Mouse (Mus musculus): ENCODE measurements around the gene Mfap2. TPM values are rescaled to one million over a fixed set of nuclear protein-coding genes. Genes with fewer than 3 reads are reported as not detected.

Mfap2 gene
- total and polyA plus RNA-seq, 3 experiments, result not detected

DNA sequence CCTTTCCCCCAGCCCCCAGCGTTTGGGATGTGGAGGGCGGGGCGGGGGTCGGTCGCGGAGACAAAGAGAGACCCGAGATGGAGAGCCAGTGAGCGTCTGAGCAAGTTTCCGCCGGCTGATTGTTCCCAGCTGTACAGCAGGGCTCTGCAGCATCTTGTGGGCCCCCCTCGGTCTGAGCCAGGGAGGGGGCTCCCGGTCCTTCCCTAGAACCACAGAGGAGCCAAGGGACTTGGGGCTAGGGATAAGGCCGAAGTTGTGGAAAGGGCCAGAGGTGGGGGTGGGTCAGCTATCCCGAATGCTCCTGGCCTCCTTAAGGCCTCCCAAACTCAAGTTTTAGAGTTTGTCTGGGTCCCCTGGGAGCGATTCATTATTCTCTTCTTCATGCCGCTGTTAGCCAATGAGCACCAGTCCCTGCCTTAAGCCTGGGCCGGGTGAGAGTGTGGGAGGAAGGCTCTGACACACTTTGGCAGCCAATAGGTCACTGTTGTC, 767 bp downstream of the Mfap2 start:
- H3K27me3 ChIP-seq (ENCODE audit: insufficient read depth, low read length), result peaks cover 39% of the 10 kb centered on the region; the same call in 1 of the 2 replicates
- DNase-seq (ENCODE audit: low spot score) (no peak), ATAC-seq (ENCODE audit: extremely low read depth, insufficient number of reproducible peaks, low FRiP score, poor library complexity, severe bottlenecking) (no peak)
- 0 out of 2 replicates have a peak, but pooled peaks cover 3% of the 10 kb centered on the region for H3K4me1 ChIP-seq (ENCODE audit: insufficient read depth, low read depth, low read length)
- H3K36me3 ChIP-seq (replicated peaks), result peaks cover 22% of the 10 kb centered on the region
- no peak overlapping the region for H3K4me3 ChIP-seq (ENCODE audit: low read depth, low read length)
- no peaks in the 10 kb centered on the region for H3K9me3 ChIP-seq (replicated peaks)
- TF ChIP-seq TAL1 (conservative IDR thresholded peaks at IDR 0.05; ENCODE audit: low read depth, low read length), result no peak
- no peak for TF ChIP-seq GATA1 (IDR thresholded peaks at IDR 0.05; ENCODE audit: borderline replicate concordance, low read length)
- no peak for TF ChIP-seq CTCF (IDR thresholded peaks at IDR 0.05; ENCODE audit: low read depth, low read length)
- no peak for TF ChIP-seq POLR2AphosphoS5 (IDR thresholded peaks at IDR 0.05; ENCODE audit: insufficient replicate concordance, low read depth, low read length)
- TF ChIP-seq GATA2 (IDR thresholded peaks at IDR 0.05; ENCODE audit: borderline replicate concordance, low read depth, low read length), result no peak

DNA sequence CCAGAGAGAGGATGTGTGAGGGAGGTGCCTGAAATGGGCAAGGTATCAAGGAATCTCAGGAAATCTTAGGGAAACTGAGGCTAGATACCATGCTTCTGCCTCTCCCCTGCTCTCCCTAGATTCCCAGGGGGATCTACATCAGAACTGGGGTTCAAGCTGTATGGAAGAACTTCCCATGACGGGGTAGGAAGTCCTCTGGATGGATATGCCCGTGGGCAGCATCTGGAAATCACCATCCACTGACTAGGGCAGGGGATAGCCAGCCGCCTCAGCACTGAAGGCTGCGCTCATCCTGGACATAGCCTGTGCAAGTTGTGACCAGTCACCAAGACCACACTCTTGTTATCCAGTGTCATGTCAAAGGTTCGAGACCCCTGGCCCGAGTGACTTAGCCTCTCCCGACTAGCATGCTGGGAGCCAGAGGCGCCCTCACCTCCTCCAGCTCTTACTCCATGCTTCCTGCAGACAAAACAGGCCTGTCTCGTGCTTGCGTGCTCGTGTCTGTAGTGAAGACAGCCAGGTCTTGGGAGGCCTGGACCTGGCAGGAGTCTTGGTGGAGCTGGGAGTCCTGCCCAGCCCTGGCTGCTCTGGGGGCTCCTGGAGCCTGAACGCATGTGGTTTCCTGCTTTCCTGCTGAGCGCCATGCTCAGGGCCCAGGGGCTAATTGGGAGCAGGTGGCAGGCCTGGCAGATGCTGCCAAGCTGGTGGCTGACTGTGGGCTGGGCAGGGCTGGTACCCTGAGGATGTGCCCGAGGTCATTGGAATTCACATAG, 1.5 kb downstream of the Mfap2 start:
- ATAC-seq (ENCODE audit: extremely low read depth, insufficient number of reproducible peaks, low FRiP score, poor library complexity, severe bottlenecking) (no peak), DNase-seq (ENCODE audit: low spot score) (no peak)
- peaks cover 14% of the 10 kb centered on the region for H3K36me3 ChIP-seq (replicated peaks)
- no peak for TF ChIP-seq POLR2AphosphoS5 (IDR thresholded peaks at IDR 0.05; ENCODE audit: insufficient replicate concordance, low read depth, low read length)
- TF ChIP-seq TAL1 (conservative IDR thresholded peaks at IDR 0.05; ENCODE audit: low read depth, low read length), result no peak
- TF ChIP-seq GATA1 (IDR thresholded peaks at IDR 0.05; ENCODE audit: borderline replicate concordance, low read length), result no peak
- no peak for TF ChIP-seq CTCF (IDR thresholded peaks at IDR 0.05; ENCODE audit: low read depth, low read length)
- TF ChIP-seq GATA2 (IDR thresholded peaks at IDR 0.05; ENCODE audit: borderline replicate concordance, low read depth, low read length), result no peak
- peaks cover 41% of the 10 kb centered on the region; the same call in 1 of the 2 replicates for H3K27me3 ChIP-seq (ENCODE audit: insufficient read depth, low read length)
- no peak overlapping the region for H3K4me3 ChIP-seq (ENCODE audit: low read depth, low read length)
- no peaks in the 10 kb centered on the region for H3K9me3 ChIP-seq (replicated peaks)
- H3K4me1 ChIP-seq (ENCODE audit: insufficient read depth, low read depth, low read length), result 0 out of 2 replicates have a peak, but pooled peaks cover 3% of the 10 kb centered on the region

DNA sequence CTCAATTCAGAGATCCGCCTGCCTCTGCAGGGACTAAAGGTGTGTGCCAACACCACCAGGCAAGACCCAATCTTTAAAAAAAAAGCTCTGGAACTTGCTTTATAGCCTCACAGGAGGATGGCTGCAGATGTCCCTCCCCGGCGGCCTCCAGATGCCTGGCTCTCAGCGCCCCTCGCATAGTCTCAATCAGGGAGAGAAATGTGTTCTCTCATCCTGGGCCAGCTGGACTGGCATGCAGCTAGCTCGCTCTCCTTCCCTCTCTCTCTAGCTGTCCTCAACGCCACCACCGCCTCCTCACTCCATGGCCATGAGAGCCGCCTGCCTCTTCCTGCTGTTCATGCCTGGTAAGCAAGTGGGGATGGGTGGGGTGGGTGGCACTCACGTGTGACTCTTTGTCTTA, 2.3 kb downstream of the Mfap2 start:
- TF ChIP-seq CTCF (IDR thresholded peaks at IDR 0.05; ENCODE audit: low read depth, low read length) (no peak), GATA2 (IDR thresholded peaks at IDR 0.05; ENCODE audit: borderline replicate concordance, low read depth, low read length) (no peak), TAL1 (conservative IDR thresholded peaks at IDR 0.05; ENCODE audit: low read depth, low read length) (no peak), POLR2AphosphoS5 (IDR thresholded peaks at IDR 0.05; ENCODE audit: insufficient replicate concordance, low read depth, low read length) (no peak), GATA1 (IDR thresholded peaks at IDR 0.05; ENCODE audit: borderline replicate concordance, low read length) (no peak)
- no peak for DNase-seq (ENCODE audit: low spot score)
- H3K4me3 ChIP-seq (ENCODE audit: low read depth, low read length), result no peak overlapping the region
- ATAC-seq (ENCODE audit: extremely low read depth, insufficient number of reproducible peaks, low FRiP score, poor library complexity, severe bottlenecking), result no peak
- peaks cover 44% of the 10 kb centered on the region; the same call in 1 of the 2 replicates for H3K27me3 ChIP-seq (ENCODE audit: insufficient read depth, low read length)
- H3K9me3 ChIP-seq (replicated peaks), result no peaks in the 10 kb centered on the region
- 0 out of 2 replicates have a peak, but pooled peaks cover 3% of the 10 kb centered on the region for H3K4me1 ChIP-seq (ENCODE audit: insufficient read depth, low read depth, low read length)
- peaks cover 8% of the 10 kb centered on the region for H3K36me3 ChIP-seq (replicated peaks)

DNA sequence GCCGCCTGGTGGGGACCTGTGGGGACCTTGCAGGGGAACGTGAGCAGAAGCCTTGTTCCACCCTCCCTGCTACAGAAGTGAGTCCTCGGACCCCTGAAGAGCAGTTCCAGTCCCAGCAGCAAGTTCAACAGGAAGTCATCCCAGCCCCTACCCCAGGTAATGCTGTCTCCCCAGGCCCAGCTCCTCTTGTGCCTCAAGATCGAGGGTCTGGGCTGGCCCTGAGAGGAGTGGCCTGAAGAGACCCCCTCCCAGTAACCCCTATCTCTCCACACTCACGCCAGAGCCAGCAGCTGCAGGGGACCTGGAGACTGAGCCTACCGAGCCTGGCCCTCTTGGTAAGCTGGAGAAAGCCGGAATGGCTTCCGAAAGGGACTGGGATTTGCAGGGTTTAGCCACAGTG, 3.9 kb downstream of the Mfap2 start:
- ATAC-seq (ENCODE audit: extremely low read depth, insufficient number of reproducible peaks, low FRiP score, poor library complexity, severe bottlenecking) (no peak), DNase-seq (ENCODE audit: low spot score) (no peak)
- no peak for TF ChIP-seq GATA1 (IDR thresholded peaks at IDR 0.05; ENCODE audit: borderline replicate concordance, low read length)
- no peak for TF ChIP-seq GATA2 (IDR thresholded peaks at IDR 0.05; ENCODE audit: borderline replicate concordance, low read depth, low read length)
- TF ChIP-seq CTCF (IDR thresholded peaks at IDR 0.05; ENCODE audit: low read depth, low read length), result no peak
- no peak for TF ChIP-seq TAL1 (conservative IDR thresholded peaks at IDR 0.05; ENCODE audit: low read depth, low read length)
- no peak for TF ChIP-seq POLR2AphosphoS5 (IDR thresholded peaks at IDR 0.05; ENCODE audit: insufficient replicate concordance, low read depth, low read length)
- peaks cover 51% of the 10 kb centered on the region; the same call in 1 of the 2 replicates for H3K27me3 ChIP-seq (ENCODE audit: insufficient read depth, low read length)
- no peak overlapping the region for H3K4me3 ChIP-seq (ENCODE audit: low read depth, low read length)
- H3K4me1 ChIP-seq (ENCODE audit: insufficient read depth, low read depth, low read length), result no peaks in the 10 kb centered on the region; the same call in 1 of the 2 replicates
- no peaks in the 10 kb centered on the region for H3K9me3 ChIP-seq (replicated peaks)
- no peaks in the 10 kb centered on the region for H3K36me3 ChIP-seq (replicated peaks)

DNA sequence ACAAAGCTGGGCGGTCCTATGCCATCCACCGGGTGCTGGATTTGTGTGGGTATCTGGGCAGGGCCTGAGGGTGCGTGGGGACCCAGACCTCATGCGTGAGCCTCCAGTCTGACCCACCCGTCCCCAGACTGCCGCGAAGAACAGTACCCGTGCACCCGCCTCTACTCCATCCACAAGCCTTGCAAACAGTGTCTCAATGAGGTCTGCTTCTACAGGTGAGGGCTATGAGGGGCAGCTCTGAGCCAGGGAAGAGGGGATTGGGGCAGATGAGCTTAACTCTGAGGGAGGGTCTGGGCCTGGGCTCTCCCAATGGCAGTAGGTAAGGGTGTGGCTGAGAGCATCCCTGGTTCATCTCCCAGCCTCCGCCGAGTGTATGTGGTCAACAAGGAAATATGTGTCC, 4.6 kb downstream of the Mfap2 start:
- no peak overlapping the region for H3K4me3 ChIP-seq (ENCODE audit: low read depth, low read length)
- TF ChIP-seq GATA2 (IDR thresholded peaks at IDR 0.05; ENCODE audit: borderline replicate concordance, low read depth, low read length), result no peak
- ATAC-seq (ENCODE audit: extremely low read depth, insufficient number of reproducible peaks, low FRiP score, poor library complexity, severe bottlenecking) (no peak), DNase-seq (ENCODE audit: low spot score) (no peak)
- H3K36me3 ChIP-seq (replicated peaks), result no peaks in the 10 kb centered on the region
- H3K4me1 ChIP-seq (ENCODE audit: insufficient read depth, low read depth, low read length), result no peaks in the 10 kb centered on the region; the same call in 1 of the 2 replicates
- no peaks in the 10 kb centered on the region for H3K9me3 ChIP-seq (replicated peaks)
- peaks cover 53% of the 10 kb centered on the region; the same call in 1 of the 2 replicates for H3K27me3 ChIP-seq (ENCODE audit: insufficient read depth, low read length)

DNA sequence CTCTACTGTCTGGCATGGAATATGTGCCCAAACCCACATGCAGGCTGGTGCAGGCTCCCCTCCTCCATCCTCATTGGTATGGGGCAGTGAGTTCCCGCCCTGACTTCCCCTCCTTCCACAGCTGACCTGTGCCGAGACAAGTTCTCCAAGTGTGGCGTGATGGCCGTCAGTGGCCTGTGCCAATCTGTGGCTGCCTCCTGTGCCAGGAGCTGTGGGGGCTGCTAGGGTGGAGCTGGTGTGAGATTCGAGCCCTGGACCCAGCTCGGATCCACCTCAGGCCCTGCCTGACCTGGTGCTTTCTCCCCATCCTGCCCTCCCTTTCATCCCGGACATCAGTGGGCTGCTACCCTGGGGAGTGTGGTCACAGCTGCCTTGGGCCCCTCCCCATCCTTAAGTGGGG, 5.1 kb downstream of the Mfap2 start:
- no peak overlapping the region for H3K4me3 ChIP-seq (ENCODE audit: low read depth, low read length)
- ATAC-seq (ENCODE audit: extremely low read depth, insufficient number of reproducible peaks, low FRiP score, poor library complexity, severe bottlenecking) (no peak), DNase-seq (ENCODE audit: low spot score) (no peak)
- TF ChIP-seq CTCF (IDR thresholded peaks at IDR 0.05; ENCODE audit: low read depth, low read length) (no peak), GATA2 (IDR thresholded peaks at IDR 0.05; ENCODE audit: borderline replicate concordance, low read depth, low read length) (no peak), POLR2AphosphoS5 (IDR thresholded peaks at IDR 0.05; ENCODE audit: insufficient replicate concordance, low read depth, low read length) (no peak), TAL1 (conservative IDR thresholded peaks at IDR 0.05; ENCODE audit: low read depth, low read length) (no peak), GATA1 (IDR thresholded peaks at IDR 0.05; ENCODE audit: borderline replicate concordance, low read length) (no peak)
- H3K27me3 ChIP-seq (ENCODE audit: insufficient read depth, low read length), result peaks cover 51% of the 10 kb centered on the region; the same call in 1 of the 2 replicates
- H3K36me3 ChIP-seq (replicated peaks), result no peaks in the 10 kb centered on the region
- no peaks in the 10 kb centered on the region for H3K9me3 ChIP-seq (replicated peaks)
- H3K4me1 ChIP-seq (ENCODE audit: insufficient read depth, low read depth, low read length), result no peaks in the 10 kb centered on the region; the same call in 1 of the 2 replicates

All from G1E (cell line).